Mouse (Mus musculus) granulocyte monocyte progenitor cell, adult 5-6 weeks (primary cell): ENCODE data around the gene Prickle4. TPM values are rescaled to one million over a fixed set of nuclear protein-coding genes. Genes with fewer than 3 reads are reported as not detected.
A peak's percentile ranks its signal among the peaks of the same experiment; 100 is the strongest.

Source experiments
- ATAC-seq: replicated peaks from 2 replicates; pipeline ENCODE4 v1.8.0; 2016; ENCODE audit warnings: mild to moderate bottlenecking, moderate TSS enrichment, inconsistent platforms; ENCODE audit not compliant: poor library complexity, severe bottlenecking
- total RNA-seq, 2 experiments: library from RNA; stranded (forward) in 1 of 2; stranded (reverse) in 1 of 2; fragments of 200-712, 200-1000 nt in 1 of 2; fragments of >200 nt in 1 of 2; fragmentation: Nextera tagmentation in 1 of 2; gene quantifications; 2 replicates each; pipeline ENCODE4 v1.2.3; 2014 to 2017

Prickle4 gene
- total RNA-seq (2014; fragmentation: Nextera tagmentation) (not detected in 2 replicates), total RNA-seq (2017) (0.62 TPM in 1 of 2 replicates, not detected in the other)

- peak; percentile 89 for ATAC-seq
Observed at GRCm38 (mm10) chr17:47694503-47695336, at the start of gene Prickle4. Gene Prickle4 (minus strand): TSS chr17:47694736.

DNA sequence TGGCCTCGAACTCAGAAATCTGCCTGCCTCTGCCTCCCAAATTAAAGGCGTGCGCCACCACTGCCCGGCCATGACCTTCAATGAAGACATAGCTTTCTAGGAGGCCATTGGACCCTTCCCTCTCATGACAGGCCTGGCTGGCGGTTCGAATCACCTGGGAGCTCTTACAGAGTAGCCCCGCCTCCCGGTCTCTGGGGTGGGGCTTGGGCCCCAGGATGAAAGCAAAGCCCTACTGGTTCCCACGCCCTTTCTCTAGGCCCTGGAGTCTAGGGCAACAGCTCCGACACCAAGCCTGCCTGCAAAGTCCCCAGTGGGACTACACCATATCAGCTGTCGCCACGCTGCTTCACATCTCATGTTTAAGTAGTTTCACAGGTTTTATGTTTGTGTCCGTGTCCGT, 49.5 kb upstream of the Prickle4 start:
- ATAC-seq, result no peak

- peak; percentile 47 for ATAC-seq
Observed at GRCm38 (mm10) chr17:47742991-47743734, 48.6 kb upstream of the Prickle4 start.

GRCm38 (mm10) chr17:47740186-47740585, 45.6 kb upstream of the Prickle4 start:
- no peak for ATAC-seq

DNA sequence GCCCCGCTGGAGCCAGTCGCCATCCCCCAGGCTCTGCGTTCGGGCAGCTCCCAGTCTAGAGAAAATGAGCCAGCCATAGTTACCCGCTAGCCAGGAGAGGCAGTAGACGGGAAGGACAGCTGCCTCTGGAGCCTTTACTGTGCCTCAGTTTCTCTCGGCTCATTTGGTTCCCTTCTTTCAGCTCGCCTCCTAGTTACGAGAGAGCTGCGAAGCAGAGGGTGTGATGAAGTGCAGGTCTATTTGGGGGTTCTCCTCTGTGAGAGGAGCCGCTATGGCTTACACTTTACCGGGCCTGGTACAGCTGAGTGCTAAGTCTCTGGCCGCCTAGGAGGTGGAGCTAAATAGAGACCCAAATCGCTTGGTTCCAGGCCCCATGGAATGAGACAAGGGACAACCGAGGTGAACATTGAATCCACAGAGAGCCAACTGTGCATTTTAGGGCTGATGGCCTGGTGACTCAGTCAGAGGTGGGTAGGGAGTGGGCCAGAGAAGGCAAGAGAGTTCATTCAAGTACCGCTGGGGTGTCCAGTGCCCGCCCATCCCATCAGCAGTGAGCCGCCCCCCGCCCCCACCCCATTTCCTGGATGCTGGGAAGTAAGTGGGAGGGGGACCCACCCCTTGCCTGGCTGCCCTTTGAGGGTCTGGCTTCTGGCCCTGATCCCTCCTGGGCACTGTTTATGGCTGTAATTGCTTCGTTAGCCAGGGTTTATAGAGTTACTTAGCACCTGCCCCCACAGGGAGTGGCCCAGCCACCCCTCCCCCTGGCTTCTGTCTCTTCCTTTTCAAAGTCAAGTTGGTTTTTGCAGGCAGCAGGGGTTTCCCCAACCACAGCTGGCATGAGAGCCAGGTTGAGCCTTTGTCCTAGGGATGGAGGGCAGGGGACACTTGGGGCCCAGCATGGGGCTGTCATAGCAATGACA, 44.6 kb upstream of the Prickle4 start:
- no peak for ATAC-seq

DNA sequence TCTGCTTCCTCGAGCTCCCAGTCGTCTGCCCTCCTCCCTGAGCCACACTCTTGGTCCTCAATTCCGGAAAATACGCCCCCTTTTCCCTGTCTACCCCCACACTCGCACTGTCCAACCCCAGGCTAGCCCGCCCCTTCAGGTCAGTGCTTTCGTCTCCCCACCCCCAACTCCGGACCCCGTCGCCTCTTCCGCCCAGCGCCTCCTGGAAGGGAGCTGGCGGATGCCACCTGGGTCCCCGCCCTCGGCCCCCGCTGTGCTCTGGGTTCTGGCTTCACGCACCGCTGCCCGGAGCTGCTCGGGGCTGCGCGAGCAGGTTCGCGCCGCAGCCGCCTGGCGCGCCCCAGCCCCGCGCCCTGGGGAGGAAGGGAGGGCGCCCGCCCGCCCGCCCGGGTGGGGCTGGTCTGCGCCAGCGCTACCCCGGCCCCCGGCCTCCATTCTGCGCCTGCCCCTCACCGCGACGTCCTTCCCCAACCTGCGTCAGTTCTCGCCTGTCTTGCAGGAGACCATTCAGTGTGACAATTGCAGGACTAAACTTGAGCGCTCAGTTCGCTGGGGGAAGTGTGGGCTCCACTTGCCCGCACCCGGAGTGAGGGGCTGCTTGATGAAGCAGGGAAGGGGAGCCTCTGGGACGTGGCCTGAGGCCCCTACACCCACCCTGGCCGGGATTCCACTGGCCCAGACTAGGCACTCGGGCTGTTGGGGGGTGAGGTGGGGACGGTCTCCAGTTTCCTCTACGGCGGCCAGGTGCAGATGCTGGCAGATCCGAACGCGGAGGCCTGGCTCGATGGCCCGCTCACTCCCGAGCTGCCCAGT, 43.7 kb upstream of the Prickle4 start:
- ATAC-seq, result peak; percentile 33

DNA sequence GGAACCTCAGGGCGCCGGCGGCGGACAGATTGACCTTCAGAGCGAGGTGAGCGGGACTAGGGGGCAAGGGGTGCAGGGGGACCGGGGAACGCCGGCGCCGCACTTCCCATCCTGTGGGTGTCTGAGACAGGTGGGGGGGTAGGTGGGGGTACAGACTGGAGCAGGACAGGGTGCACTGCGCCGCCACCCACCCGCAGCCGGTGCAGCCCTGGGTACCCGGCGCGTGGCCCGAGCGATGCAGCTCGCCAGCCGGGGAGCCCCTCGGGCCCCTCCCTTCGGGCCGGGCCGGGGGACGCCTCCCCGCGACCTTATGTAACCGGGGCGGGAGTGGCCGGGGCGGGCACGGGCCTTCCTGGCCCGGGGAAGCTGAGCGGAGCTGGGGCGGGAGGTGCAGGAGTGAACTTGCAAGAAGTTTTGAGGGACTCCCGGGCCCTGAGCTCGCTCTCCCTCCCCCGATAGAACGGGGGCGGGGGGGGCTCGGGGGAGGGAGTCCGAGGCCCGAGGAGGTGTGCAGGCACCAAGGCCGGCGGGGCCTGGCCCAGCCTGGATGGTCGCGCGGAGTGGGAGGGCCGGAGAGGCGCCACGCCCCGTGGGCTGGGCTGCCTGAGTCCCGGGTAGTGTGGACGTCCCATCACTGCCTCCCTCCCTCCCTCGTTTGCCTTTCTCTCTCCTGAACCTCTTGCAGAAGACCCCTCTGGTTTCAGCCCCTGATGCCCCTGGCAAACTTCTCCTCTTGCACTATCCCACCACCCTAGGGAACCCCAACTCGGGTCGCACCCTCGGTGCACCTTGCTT, 42.9 kb upstream of the Prickle4 start:
- ATAC-seq, result peak; percentile 71

GRCm38 (mm10) chr17:47736856-47737255, 42.3 kb upstream of the Prickle4 start, which contains the start of gene Tfeb:
Gene Tfeb (plus strand): TSS chr17:47737030.
- peak; percentile 80 for ATAC-seq

DNA sequence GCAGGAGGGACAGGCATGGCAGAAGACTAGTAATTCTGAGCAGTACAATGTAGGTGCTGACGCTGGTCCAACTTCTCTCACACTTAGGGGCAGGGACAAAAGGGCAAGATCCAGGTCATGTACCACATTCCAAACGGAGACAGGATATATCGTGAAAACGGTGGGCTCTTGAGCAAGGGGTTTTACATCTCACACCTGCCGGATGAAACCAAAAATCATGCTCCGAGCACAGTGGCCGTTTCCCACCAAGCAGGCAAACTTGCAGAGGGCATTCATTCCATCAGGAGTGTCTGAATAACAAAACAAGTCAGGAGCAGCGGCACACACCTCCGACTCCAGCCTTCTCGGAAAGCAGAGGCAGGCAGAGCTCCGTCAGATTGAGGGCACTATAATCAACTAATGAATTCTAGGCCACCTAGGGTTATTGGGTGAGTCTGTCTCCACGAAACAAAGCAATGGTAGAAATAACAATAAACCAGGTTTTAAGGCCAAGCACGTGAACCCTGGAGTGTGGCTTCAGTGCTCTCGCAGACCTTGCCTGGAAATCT, 41.1 kb upstream of the Prickle4 start:
- ATAC-seq, result no peak

GRCm38 (mm10) chr17:47730633-47731575, 36.4 kb upstream of the Prickle4 start:
- ATAC-seq, result no peak

- ATAC-seq, result no peak
Observed at GRCm38 (mm10) chr17:47726566-47726965, 32.0 kb upstream of the Prickle4 start, which contains the start of gene Pgc. Gene Pgc (plus strand): TSS chr17:47726842.

DNA sequence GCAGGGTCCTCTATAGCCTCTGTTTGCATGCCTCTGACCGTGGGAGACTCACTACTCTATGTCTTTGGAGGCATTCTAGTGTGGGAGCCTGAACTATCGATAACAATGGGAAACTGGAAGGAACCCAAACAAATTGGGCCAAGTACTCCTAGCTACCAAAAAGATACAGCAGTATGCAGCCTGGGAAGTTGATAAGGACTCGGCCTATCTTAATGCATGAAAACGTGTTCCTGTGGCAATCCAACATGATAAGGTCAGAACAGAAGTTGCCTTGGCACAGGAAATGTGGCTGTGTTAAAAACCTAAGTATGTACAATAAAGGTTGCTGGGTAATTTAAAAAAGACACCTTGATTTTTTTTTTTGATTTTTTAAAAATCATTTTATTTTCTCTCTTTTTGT, 26.6 kb upstream of the Prickle4 start:
- no peak for ATAC-seq

- peak; percentile 83 for ATAC-seq
Observed at GRCm38 (mm10) chr17:47715037-47715436, 20.5 kb upstream of the Prickle4 start.

DNA sequence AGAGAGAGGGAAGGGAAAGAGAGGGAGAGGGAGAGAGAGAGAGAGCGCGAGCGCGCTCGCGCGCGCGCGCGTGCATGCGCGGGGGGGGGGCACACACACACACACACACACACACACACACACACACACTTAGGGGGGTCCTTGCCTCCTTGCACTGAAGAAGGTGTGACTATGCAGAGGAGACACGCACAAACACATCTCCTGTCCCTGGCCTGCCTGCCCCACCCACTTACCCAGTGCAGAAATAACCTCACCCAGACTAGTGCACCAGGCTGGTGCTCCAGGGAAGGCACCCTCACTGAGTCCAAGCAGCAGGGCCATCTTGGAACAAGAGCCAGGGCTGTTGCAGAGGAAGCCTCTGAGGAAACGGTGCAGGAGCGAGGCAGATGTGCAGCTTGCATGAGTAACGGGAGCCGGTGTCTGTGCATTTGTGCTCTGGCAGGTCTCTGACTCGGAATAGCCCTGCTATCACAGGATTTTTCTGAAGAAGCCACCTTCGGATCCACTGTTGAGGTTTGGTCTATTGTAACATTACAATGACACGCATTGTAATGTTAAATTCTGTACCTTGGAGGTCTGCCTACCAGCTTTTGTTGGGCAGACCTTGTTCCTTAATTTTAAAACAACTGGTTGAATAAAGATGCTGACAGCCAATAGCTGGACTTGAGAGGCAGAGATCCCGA, 18.5 kb upstream of the Prickle4 start:
- ATAC-seq, result no peak

- no peak for ATAC-seq
Observed at GRCm38 (mm10) chr17:47711883-47712282, 17.3 kb upstream of the Prickle4 start.

- ATAC-seq, result no peak
Observed at GRCm38 (mm10) chr17:47710036-47710435, 15.5 kb upstream of the Prickle4 start.

DNA sequence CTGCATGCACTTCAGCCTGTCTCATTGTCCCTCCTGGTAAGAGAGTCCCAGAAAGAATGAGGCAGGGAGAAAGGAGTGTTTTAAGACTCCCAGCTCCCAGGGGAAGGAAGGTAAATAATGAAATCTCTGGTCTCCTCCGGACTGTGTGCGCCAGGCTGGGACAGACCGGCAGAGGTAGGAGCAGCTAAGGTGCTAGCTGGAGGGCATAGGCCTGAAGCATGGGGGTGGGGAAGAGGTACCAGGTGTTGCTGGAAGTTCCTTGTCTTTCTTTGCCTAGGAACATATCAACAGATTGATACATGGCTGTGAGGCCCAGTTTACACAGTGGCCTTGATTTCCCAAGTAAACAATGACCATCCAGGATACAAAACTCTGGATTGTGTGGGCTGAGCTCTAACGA, 14.4 kb upstream of the Prickle4 start:
- no peak for ATAC-seq
